Mouse (Mus musculus) embryonic fibroblast, embryonic 13.5 days (primary cell): ENCODE measurements around the gene Stxbp1.

Experiments used
- CTCF ChIP-seq: IDR thresholded peaks from 2 replicates; pipeline ENCODE4 v1.5.1; 2011; ENCODE audit warnings: mild to moderate bottlenecking, control low read depth, low read length, moderate library complexity, borderline replicate concordance; ENCODE audit not compliant: insufficient read depth
- POLR2A ChIP-seq: IDR thresholded peaks from 2 replicates; pipeline ENCODE4 v1.6.1; 2011; ENCODE audit warnings: low read depth, mild to moderate bottlenecking, control low read depth, low read length, moderate library complexity

DNA sequence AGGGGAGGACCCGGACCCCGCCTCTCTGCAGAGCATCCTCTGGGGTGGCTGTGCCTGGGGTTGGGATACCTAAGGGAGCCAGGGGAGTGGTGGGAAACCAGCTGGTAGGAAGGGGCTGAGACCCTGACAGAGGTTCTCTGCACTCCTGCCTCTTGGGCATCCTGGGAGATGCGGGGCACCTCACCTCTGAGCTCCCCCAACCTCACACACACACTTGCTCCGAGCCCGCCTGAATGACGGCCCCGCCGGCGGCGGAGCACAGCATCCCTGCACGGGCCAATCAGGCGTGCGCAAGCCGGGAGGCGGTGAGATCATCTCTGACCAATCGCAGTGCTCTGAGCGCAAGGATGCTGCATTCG is 104.9 kb downstream of the Stxbp1 start:
- TF ChIP-seq POLR2A = no peak
- TF ChIP-seq CTCF = no peak
